ENCODE assay signal across 15 mouse cellular contexts in genomic region chr14:25576642-25577041, GRCm38 (mm10).
DNase-seq lines count a peak whose midpoint lies in the region; ATAC-seq and TF ChIP-seq lines count a peak whose summit lies in the region.
"Had no signal": no experiment of that assay in that cellular context is flagged by ENCODE, and none has a peak within 500 bp of the region (broad histone marks: within the 10 kb centered on the region; RNA-seq: fewer than 3 reads in every experiment).

No protein-coding gene starts in this region.

- WGBS in forebrain, embryonic 16.5 days, result 88% methylated on average over 3 of the region's 3 CpGs
- WGBS in forebrain, embryonic 14.5 days, result 90% methylated on average over 3 of the region's 3 CpGs
- WGBS in intestine, postnatal 0 days, result 75% methylated on average over 3 of the region's 3 CpGs
- 84% methylated on average over 3 of the region's 3 CpGs for WGBS in intestine, embryonic 16.5 days

- H3K4me1 ChIP-seq in forebrain, embryonic 16.5 days (replicated peaks; ENCODE audit: control insufficient read depth, insufficient read depth, low read length), result 0 out of 2 replicates have a peak, but pooled peaks cover 6% of the 10 kb centered on the region
- H3K4me1 ChIP-seq in forebrain, embryonic 14.5 days (ENCODE audit: control insufficient read depth, insufficient read depth, low read length), result peaks cover 11% of the 10 kb centered on the region; the same call in 1 of the 2 replicates
- no peaks in the 10 kb centered on the region for H3K4me1 ChIP-seq in intestine, postnatal 0 days (replicated peaks; ENCODE audit: control insufficient read depth, insufficient read depth, low read length)
- peaks cover 9% of the 10 kb centered on the region for H3K4me1 ChIP-seq in intestine, embryonic 16.5 days (ENCODE audit: control insufficient read depth, insufficient read depth, low read length)

- H3K27ac ChIP-seq in forebrain, embryonic 16.5 days (ENCODE audit: low read length), result no peak overlapping the region
- H3K27ac ChIP-seq in forebrain, embryonic 14.5 days (ENCODE audit: low read depth, low read length), result no peak overlapping the region
- no peak overlapping the region for H3K27ac ChIP-seq in intestine, postnatal 0 days (ENCODE audit: low read depth, low read length)
- no peak overlapping the region for H3K27ac ChIP-seq in intestine, embryonic 16.5 days (ENCODE audit: low read length)
- H3K27ac ChIP-seq: kidney, postnatal 0 days had no signal

- no peaks in the 10 kb centered on the region for H3K9me3 ChIP-seq in forebrain, embryonic 16.5 days (ENCODE audit: control insufficient read depth, low read length)
- H3K9me3 ChIP-seq in forebrain, embryonic 14.5 days (replicated peaks; ENCODE audit: control insufficient read depth, low read length), result no peaks in the 10 kb centered on the region
- H3K9me3 ChIP-seq in intestine, postnatal 0 days (ENCODE audit: control insufficient read depth), result no peaks in the 10 kb centered on the region
- no peaks in the 10 kb centered on the region for H3K9me3 ChIP-seq in intestine, embryonic 16.5 days (ENCODE audit: control insufficient read depth, low read length)
- H3K9me3 ChIP-seq: embryonic facial prominence, embryonic 10.5 days had no signal

- H3K4me3 ChIP-seq in forebrain, embryonic 16.5 days (replicated peaks; ENCODE audit: low read length), result no peak overlapping the region
- no peak overlapping the region for H3K4me3 ChIP-seq in forebrain, embryonic 14.5 days (ENCODE audit: low read depth, low read length)
- no peak overlapping the region for H3K4me3 ChIP-seq in intestine, postnatal 0 days (ENCODE audit: low read depth, low read length)
- H3K4me3 ChIP-seq in intestine, embryonic 16.5 days (ENCODE audit: low read length), result no peak overlapping the region
- H3K4me3 ChIP-seq: embryonic facial prominence, embryonic 10.5 days had no signal

- no peaks in the 10 kb centered on the region for H3K27me3 ChIP-seq in forebrain, embryonic 16.5 days (replicated peaks; ENCODE audit: control insufficient read depth, insufficient read depth, low read length)
- H3K27me3 ChIP-seq in forebrain, embryonic 14.5 days (replicated peaks; ENCODE audit: control insufficient read depth, insufficient read depth, low read length), result no peaks in the 10 kb centered on the region
- no peaks in the 10 kb centered on the region for H3K27me3 ChIP-seq in intestine, postnatal 0 days (replicated peaks; ENCODE audit: control insufficient read depth, insufficient read depth, low read length)
- no peaks in the 10 kb centered on the region for H3K27me3 ChIP-seq in intestine, embryonic 16.5 days (replicated peaks; ENCODE audit: control insufficient read depth, insufficient read depth, low read length)

- peaks cover 11% of the 10 kb centered on the region for H3K36me3 ChIP-seq in forebrain, embryonic 16.5 days (ENCODE audit: control insufficient read depth, insufficient read depth)
- H3K36me3 ChIP-seq in forebrain, embryonic 14.5 days (ENCODE audit: control insufficient read depth, insufficient read depth, low read length), result peaks cover 97% of the 10 kb centered on the region
- peaks cover 92% of the 10 kb centered on the region for H3K36me3 ChIP-seq in intestine, postnatal 0 days (ENCODE audit: control insufficient read depth, insufficient read depth)
- H3K36me3 ChIP-seq in intestine, embryonic 16.5 days (ENCODE audit: control insufficient read depth, insufficient read depth, low read length), result peaks cover 32% of the 10 kb centered on the region

- 0 out of 2 replicates have a peak overlapping the region, but pooled peaks have one; percentile 22 for H3K9ac ChIP-seq in forebrain, embryonic 16.5 days (replicated peaks; ENCODE audit: low read depth, low read length)
- no peak overlapping the region for H3K9ac ChIP-seq in forebrain, embryonic 14.5 days (ENCODE audit: low read length)
- no peak overlapping the region for H3K9ac ChIP-seq in intestine, postnatal 0 days (ENCODE audit: low read depth, low read length)
- H3K9ac ChIP-seq in intestine, embryonic 16.5 days (ENCODE audit: low read depth, low read length), result no peak overlapping the region

- no peak for DNase-seq in forebrain, embryonic 14.5 days (ENCODE audit: low spot score)
- DNase-seq in thymus, postnatal 4 days, result peak; percentile 33
- DNase-seq in thymus, postnatal 36 days, result no peak
- DNase-seq in urinary bladder, postnatal 4 days (ENCODE audit: low spot score in 2 of 2), result no peak
- no peak for DNase-seq in adrenal gland, postnatal 10 days
- DNase-seq: adrenal gland, adult 2 months; B cell, adult 2 months; lung, postnatal 14 days; right cerebral cortex, postnatal 14 days had no signal

- no peak for TF ChIP-seq CTCF in intestine, postnatal 0 days (IDR thresholded peaks at IDR 0.05; ENCODE audit: low read depth)

- H3K4me2 ChIP-seq in forebrain, embryonic 16.5 days (ENCODE audit: low read length), result no peak overlapping the region
- no peak overlapping the region for H3K4me2 ChIP-seq in forebrain, embryonic 14.5 days (ENCODE audit: low read length)
- no peak overlapping the region for H3K4me2 ChIP-seq in intestine, postnatal 0 days (replicated peaks; ENCODE audit: low read depth)
- H3K4me2 ChIP-seq in intestine, embryonic 16.5 days (ENCODE audit: low read depth, low read length), result no peak overlapping the region
- H3K4me2 ChIP-seq: liver, embryonic 11.5 days had no signal

- ATAC-seq in forebrain, embryonic 16.5 days, result no peak
- ATAC-seq in forebrain, embryonic 14.5 days, result no peak
- ATAC-seq in intestine, postnatal 0 days, result 0 out of 2 replicates have a peak, but pooled peaks have one; percentile 43
- no peak; the same call in 1 of the 2 replicates for ATAC-seq in intestine, embryonic 16.5 days
